Mouse (Mus musculus) urinary bladder, postnatal 25 days (tissue): ENCODE results near the gene Gatad2a.

Experiments
- DNase-seq: peaks from one replicate; pipeline ENCODE4 v3.0.0; 2022; ENCODE audit warnings: low spot score

Gene Gatad2a

DNA sequence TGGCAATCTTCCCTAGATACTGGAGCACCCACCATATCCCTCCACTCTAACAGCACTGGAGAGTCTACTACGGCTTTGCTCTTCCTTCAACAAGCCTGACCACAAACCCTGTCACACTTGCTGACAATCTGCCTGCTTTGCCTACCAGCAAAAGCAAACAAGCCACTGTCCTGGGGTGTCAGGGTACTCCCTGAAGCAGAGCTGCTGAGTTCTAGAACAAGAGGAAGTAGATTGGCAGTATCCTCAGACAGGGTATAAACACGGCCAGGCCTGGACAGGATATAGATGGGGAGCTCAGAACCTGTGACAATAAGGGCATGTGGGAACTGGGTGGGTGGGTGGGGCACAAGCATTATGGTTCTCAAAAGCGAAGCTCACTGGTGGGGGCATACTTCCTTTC, 58.7 kb downstream of the Gatad2a start:
- no peak for DNase-seq

GRCm38 (mm10) chr8:69936050-69936794, 60.0 kb downstream of the Gatad2a start:
- DNase-seq: no peak

- no peak for DNase-seq
Observed at GRCm38 (mm10) chr8:69935431-69935830, 60.8 kb downstream of the Gatad2a start.

GRCm38 (mm10) chr8:69934582-69934981, 61.6 kb downstream of the Gatad2a start:
- DNase-seq: no peak

DNA sequence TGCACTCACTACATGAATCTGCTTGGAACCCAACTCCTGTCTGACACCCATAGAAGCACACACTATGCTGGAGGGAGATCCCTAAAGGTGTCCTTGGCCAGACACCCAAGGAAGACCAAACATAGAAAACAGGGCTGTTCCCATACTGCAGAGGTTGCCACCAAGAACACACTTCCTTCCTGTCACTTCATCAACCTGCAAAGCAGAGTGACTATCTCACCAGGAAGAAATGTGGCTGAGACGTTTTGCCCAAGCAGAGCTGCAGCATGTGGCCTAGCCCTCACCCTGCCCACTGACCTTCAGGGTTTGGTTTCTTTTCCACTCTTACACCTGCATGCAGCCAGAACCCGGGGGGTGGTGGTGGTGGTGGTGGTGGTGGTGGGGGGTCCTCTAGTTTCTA, 62.4 kb downstream of the Gatad2a start:
- no peak for DNase-seq

DNA sequence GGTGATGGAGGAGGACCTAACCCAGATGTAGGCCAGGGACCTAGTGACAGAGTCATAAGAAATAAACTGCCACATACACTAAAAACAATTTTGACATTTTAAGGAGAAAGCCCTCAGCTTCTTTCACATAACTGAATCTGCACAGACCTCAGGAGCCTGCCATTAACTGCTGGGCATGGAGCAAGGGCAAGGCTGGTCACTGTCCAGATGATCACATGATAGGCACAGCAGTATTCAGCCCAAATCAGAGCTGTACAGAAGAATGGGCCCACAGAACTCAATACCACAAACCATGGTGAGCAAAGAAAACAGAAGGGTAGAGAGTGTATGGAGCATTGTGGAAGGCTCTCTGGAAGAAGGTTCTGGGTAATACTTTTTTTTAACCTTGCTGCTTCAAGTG, 69.3 kb downstream of the Gatad2a start:
- DNase-seq: no peak

GRCm38 (mm10) chr8:69923986-69924385, 72.2 kb downstream of the Gatad2a start:
- no peak for DNase-seq

GRCm38 (mm10) chr8:69921141-69921540, 75.0 kb downstream of the Gatad2a start:
- no peak for DNase-seq

- DNase-seq: peak; percentile 46
Observed at GRCm38 (mm10) chr8:69919876-69920662, 76.1 kb downstream of the Gatad2a start.

GRCm38 (mm10) chr8:69919010-69919409, 77.2 kb downstream of the Gatad2a start:
- peak; percentile 61 for DNase-seq

GRCm38 (mm10) chr8:69918506-69918905, 77.7 kb downstream of the Gatad2a start:
- no peak for DNase-seq

- DNase-seq: no peak
Observed at GRCm38 (mm10) chr8:69915748-69916147, 80.4 kb downstream of the Gatad2a start.

- DNase-seq: no peak
Observed at GRCm38 (mm10) chr8:69914526-69914925, 81.7 kb downstream of the Gatad2a start.

- DNase-seq: no peak
Observed at GRCm38 (mm10) chr8:69912478-69913074, 83.6 kb downstream of the Gatad2a start.

- no peak for DNase-seq
Observed at GRCm38 (mm10) chr8:69911917-69912316, 84.3 kb downstream of the Gatad2a start.

DNA sequence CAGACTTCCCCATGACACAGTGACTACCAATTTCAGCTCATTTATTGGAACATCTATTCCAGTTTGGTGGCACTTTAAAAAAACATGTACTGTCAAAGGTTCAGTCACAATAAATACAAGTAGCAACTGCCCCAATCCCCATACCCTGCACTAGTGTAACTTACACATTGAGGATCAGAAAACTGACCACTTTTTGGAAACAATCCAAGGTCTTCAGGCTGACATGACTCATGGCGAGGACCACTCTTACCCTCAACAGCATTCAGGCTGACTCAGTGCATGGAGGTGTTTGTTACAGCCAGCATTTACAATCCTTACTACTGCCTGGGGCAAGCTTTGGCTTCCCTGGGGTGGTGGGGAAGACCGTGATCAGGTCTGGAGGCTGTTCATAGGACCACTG, 89.1 kb downstream of the Gatad2a start:
- DNase-seq: no peak

DNA sequence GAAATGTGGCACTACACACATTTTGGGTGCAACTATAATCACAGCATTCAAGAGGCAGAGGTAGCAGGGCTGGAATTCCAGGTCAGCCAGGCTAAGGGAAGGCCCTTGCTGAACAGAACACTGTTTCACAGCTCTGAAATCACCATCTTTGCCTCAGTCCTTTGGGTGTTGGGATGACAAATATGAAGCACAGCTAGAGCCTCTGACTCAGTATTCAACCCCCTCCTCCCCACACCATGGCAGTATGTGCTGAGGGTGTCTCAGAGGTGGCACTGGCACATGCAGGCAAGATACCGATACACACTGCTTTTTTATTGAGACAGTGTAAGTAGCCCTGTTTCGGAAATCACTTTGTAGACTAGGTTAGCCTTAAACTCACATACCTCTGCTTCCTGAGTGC, 89.9 kb downstream of the Gatad2a start:
- no peak for DNase-seq

DNA sequence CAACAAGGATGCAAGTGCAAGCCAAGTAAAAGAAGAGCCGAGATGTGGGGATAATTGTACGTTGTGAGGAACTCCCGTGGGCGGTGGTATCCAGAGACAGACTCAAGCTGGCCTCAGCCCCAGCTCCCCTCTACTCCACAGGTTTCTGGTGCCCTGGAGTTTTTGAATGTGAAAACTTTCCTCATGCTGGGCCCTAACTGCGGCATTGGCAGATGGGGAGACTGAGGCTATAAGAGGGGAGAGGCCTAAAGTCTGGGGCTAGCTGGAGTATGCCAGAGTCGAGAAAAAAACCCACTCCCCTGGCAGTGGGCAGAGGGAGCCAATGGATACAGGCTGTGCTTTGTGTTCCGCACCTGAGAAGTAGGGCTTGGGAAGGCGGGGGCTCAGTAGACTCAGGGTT, 92.1 kb downstream of the Gatad2a start:
- no peak for DNase-seq

- DNase-seq: peak; percentile 97
Observed at GRCm38 (mm10) chr8:69903063-69903542, 93.1 kb downstream of the Gatad2a start.

DNA sequence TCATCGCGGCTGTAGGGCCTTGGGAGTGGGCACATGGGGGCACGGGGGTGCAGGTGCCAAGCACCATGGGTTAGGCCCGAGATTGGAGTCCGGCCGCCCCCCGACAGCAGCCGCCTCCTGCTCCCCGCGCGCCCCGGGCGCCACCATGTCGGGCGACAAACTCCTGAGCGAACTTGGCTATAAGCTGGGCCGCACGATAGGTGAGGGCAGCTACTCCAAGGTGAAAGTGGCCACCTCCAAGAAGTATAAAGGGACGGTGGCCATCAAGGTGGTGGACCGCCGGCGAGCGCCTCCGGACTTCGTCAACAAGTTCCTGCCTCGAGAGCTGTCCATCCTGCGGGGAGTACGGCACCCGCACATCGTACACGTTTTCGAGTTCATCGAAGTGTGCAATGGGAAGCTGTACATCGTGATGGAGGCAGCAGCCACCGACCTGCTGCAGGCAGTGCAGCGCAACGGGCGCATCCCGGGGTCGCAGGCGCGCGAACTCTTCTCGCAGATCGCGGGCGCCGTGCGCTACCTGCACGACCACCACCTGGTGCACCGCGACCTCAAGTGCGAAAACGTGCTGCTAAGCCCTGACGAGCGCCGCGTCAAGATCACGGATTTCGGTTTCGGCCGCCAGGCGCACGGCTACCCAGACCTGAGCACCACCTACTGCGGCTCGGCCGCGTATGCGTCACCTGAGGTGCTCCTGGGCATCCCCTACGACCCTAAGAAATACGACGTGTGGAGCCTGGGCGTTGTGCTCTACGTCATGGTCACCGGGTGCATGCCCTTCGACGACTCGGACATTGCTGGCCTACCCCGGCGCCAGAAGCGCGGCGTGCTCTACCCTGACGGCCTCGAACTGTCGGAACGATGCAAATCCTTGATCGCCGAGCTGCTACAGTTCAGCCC, 93.8 kb downstream of the Gatad2a start, which contains the start of the genes Tssk6, Ndufa13 and Yjefn3:
Gene Tssk6, plus strand, starts transcription at position 22 of the 900 bp plus-strand sequence.
Gene Ndufa13, minus strand, starts transcription at position 396 of the 900 bp plus-strand sequence.
Gene Yjefn3, minus strand, starts transcription at position 550 of the 900 bp plus-strand sequence.
- DNase-seq: peak; percentile 39

DNA sequence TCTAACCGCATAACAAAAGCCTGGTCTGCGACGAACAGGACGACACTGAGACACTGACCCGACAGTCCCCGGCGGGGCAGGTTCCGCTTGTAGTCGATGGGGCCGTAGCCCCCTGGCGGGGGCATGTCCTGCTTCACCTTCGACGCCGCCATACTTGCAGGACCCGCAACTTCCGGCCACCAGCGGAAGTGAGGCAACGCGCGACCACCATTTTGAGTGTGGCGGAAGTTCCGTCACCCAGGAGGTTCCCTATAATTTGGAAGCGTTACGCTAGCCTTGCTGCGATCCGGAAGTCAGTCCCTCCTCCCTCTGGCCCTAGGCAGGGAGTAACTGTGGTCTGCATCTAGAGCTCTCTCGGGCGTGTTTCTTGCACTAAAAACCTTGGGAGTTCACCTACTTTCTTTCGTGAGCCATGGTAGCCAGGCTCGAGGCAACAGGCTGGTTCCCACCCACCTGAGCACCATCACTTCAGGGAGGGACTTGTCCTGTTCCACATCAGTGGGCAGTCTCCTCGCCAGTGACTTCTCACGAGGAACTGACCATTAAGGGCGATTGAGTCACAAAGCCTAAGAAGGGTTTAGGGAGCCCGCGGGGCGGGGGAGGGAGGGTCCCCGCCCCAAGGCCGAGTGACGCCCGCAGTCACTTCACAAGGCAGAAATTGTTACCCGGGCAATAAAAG, 94.6 kb downstream of the Gatad2a start:
- DNase-seq: peak; percentile 97
